Mouse (Mus musculus) liver, adult 2 months (tissue): ENCODE measurements at regions not wholly inside any gene's neighbourhood (a gene's known extent, or its start where the extent isn't known, plus 50 kb on each side); places are given as distances from the start of the nearest gene placed in this dataset.
A peak's percentile ranks its signal among the peaks of the same experiment; 100 is the strongest.
"Not testable (repeated sequence)": the region's sequence is repeated elsewhere in the genome, so short reads cannot be mapped to it uniquely, and the experiment has no call there.

Experiments
- DNase-seq: peaks from one replicate; pipeline ENCODE4 v3.0.0-alpha.2; 2011; ENCODE audit warnings: low read depth, low spot score; ENCODE audit errors: extremely low read depth
- H3K27ac ChIP-seq: fragments of 200-500 bp; replicated peaks from 2 replicates; pipeline ENCODE4 v1.5.1; 2012; ENCODE audit warnings: low read depth, mild to moderate bottlenecking, control low read depth, inconsistent platforms, low read length; ENCODE audit not compliant: insufficient read depth
- H3K27me3 ChIP-seq: fragments of 200-500 bp; 2 replicates; pipeline ENCODE4 v1.6.1; 2012; ENCODE audit warnings: mild to moderate bottlenecking, moderate library complexity, low read length, inconsistent platforms; ENCODE audit not compliant: control insufficient read depth, insufficient read depth
- H3K36me3 ChIP-seq: fragments of 200-500 bp; 2 replicates; pipeline ENCODE4 v1.6.1; 2012; ENCODE audit warnings: low read length, inconsistent platforms; ENCODE audit not compliant: control insufficient read depth, insufficient read depth
- H3K4me1 ChIP-seq: fragments of 200-500 bp; 2 replicates; pipeline ENCODE4 v1.6.1; 2011; ENCODE audit warnings: low read length; ENCODE audit not compliant: control insufficient read depth, insufficient read depth
- H3K4me3 ChIP-seq: fragments of 200-500 bp; 2 replicates; pipeline ENCODE4 v1.5.1; 2011; ENCODE audit warnings: low read depth, mild to moderate bottlenecking, control low read depth, low read length, moderate library complexity; ENCODE audit not compliant: insufficient read depth
- H3K79me2 ChIP-seq: fragments of 200-500 bp; 2 replicates; pipeline ENCODE4 v1.6.1; 2012; ENCODE audit warnings: inconsistent platforms, mild to moderate bottlenecking, low read length, moderate library complexity; ENCODE audit not compliant: control insufficient read depth, insufficient read depth
- H3K9ac ChIP-seq: fragments of 200-500 bp; 2 replicates; pipeline ENCODE4 v1.6.1; 2012; ENCODE audit warnings: low read depth, mild to moderate bottlenecking, control low read depth, inconsistent platforms, low read length
- CTCF ChIP-seq: fragments of 200-500 bp; IDR thresholded peaks from 2 replicates; pipeline ENCODE4 v1.5.1; 2011; ENCODE audit warnings: low read depth, low read length, control low read depth
- POLR2A ChIP-seq: fragments of 200-500 bp; IDR thresholded peaks from 2 replicates; pipeline ENCODE4 v1.6.1; 2011; ENCODE audit warnings: low read length, control low read depth; ENCODE audit not compliant: insufficient read depth; ENCODE audit errors: extremely low read depth
- WGBS: fragments of 180-500 bp; shearing (Covaris S2); methylation state at CpG from one replicate; pipeline ENCODE4 v1.1.7; 2018; 5-methylcytosine and 5-hydroxymethylcytosine counted together

- H3K4me3 ChIP-seq = no peak overlapping the region
- H3K79me2 ChIP-seq = no peaks in the 10 kb centered on the region
- peak; percentile 7 for DNase-seq
- no peaks in the 10 kb centered on the region for H3K27me3 ChIP-seq
- no peak for TF ChIP-seq POLR2A
- no peak for TF ChIP-seq CTCF
- H3K4me1 ChIP-seq = no peaks in the 10 kb centered on the region
- no peak overlapping the region for H3K27ac ChIP-seq
- H3K36me3 ChIP-seq = no peaks in the 10 kb centered on the region
- no peak overlapping the region for H3K9ac ChIP-seq
- WGBS = 45% methylated on average over 2 of the region's 2 CpGs
These were observed 1509.9 kb upstream of the Pcdh7 start for GRCm38 (mm10) chr5:56207877-56208276.

GRCm38 (mm10) chr5:56215842-56216241 is 1501.9 kb upstream of the Pcdh7 start:
- no peaks in the 10 kb centered on the region for H3K4me1 ChIP-seq
- TF ChIP-seq POLR2A (no peak), CTCF (no peak)
- H3K27me3 ChIP-seq = no peaks in the 10 kb centered on the region
- no peaks in the 10 kb centered on the region for H3K79me2 ChIP-seq
- H3K9ac ChIP-seq = no peak overlapping the region
- no peak for DNase-seq
- WGBS = 92% methylated on average over 2 of the region's 2 CpGs
- H3K27ac ChIP-seq = no peak overlapping the region
- H3K36me3 ChIP-seq = no peaks in the 10 kb centered on the region
- H3K4me3 ChIP-seq = no peak overlapping the region

- H3K27ac ChIP-seq = no peak overlapping the region
- H3K79me2 ChIP-seq = no peaks in the 10 kb centered on the region
- 85% methylated on average over 3 of the region's 3 CpGs for WGBS
- no peak overlapping the region for H3K4me3 ChIP-seq
- no peak for DNase-seq
- no peak for TF ChIP-seq CTCF
- no peak for TF ChIP-seq POLR2A
- H3K36me3 ChIP-seq = no peaks in the 10 kb centered on the region
- H3K9ac ChIP-seq = no peak overlapping the region
- H3K27me3 ChIP-seq = no peaks in the 10 kb centered on the region
- H3K4me1 ChIP-seq = no peaks in the 10 kb centered on the region
These were observed 1451.6 kb upstream of the Pcdh7 start for GRCm38 (mm10) chr5:56266121-56266520.

- H3K27ac ChIP-seq, H3K4me1 ChIP-seq, H3K27me3 ChIP-seq, H3K36me3 ChIP-seq, H3K9ac ChIP-seq, H3K4me3 ChIP-seq, H3K79me2 ChIP-seq, DNase-seq: not testable (repeated sequence)
- 55% methylated on average over 1 of the region's 1 CpGs for WGBS
These were observed 1426.1 kb upstream of the Pcdh7 start for GRCm38 (mm10) chr5:56291666-56292065.
